Mouse (Mus musculus) stomach, embryonic 16.5 days (tissue): ENCODE data around the gene 4933430I17Rik. TPM values are rescaled to one million over a fixed set of nuclear protein-coding genes. Genes with fewer than 3 reads are reported as not detected.

Experiments used
- ATAC-seq: fragments of 200-750 bp; cut with Nextera tagmentation; 2 replicates; pipeline ENCODE4 v1.8.0; 2017; ENCODE audit warnings: moderate number of reproducible peaks, moderate TSS enrichment; ENCODE audit not compliant: insufficient read depth, low FRiP score
- H3K27ac ChIP-seq: fragments of 300-500 bp; sonication (generic); 2 replicates; pipeline ENCODE4 v1.5.1; 2014; ENCODE audit warnings: low read length
- H3K27me3 ChIP-seq: fragments of 300-500 bp; sonication (generic); 2 replicates; pipeline ENCODE4 v1.6.1; 2014; ENCODE audit warnings: low read length, control low read depth, mixed read lengths; ENCODE audit not compliant: control insufficient read depth, insufficient read depth
- H3K36me3 ChIP-seq: fragments of 300-500 bp; sonication (generic); 2 replicates; pipeline ENCODE4 v1.6.1; 2014; ENCODE audit warnings: low read length; ENCODE audit not compliant: control insufficient read depth, insufficient read depth
- H3K4me1 ChIP-seq: fragments of 300-500 bp; sonication (generic); 2 replicates; pipeline ENCODE4 v1.6.1; 2014; ENCODE audit warnings: low read length, control low read depth, mixed read lengths; ENCODE audit not compliant: control insufficient read depth, insufficient read depth
- H3K4me2 ChIP-seq: fragments of 300-500 bp; sonication (generic); 2 replicates; pipeline ENCODE4 v1.6.1; 2014; ENCODE audit warnings: low read depth, low read length, mixed read lengths
- H3K4me3 ChIP-seq: fragments of 300-500 bp; sonication (generic); replicated peaks from 2 replicates; pipeline ENCODE4 v1.5.1; 2014; ENCODE audit warnings: mild to moderate bottlenecking, low read length
- H3K9ac ChIP-seq: fragments of 300-500 bp; sonication (generic); 2 replicates; pipeline ENCODE4 v1.6.1; 2014; ENCODE audit warnings: low read length
- H3K9me3 ChIP-seq: fragments of 300-500 bp; sonication (generic); replicated peaks from 2 replicates; pipeline ENCODE4 v1.6.1; 2016; ENCODE audit warnings: low read length, control low read depth; ENCODE audit not compliant: control insufficient read depth
- WGBS: fragments of 180-500 bp; shearing (Covaris S2); extraction: QIAGEN DNeasy Blood & Tissue Kit; methylation state at CpG from one replicate; pipeline ENCODE4 v1.1.7; 2014; 5-methylcytosine and 5-hydroxymethylcytosine counted together
- polyA plus RNA-seq: library from polyadenylated mRNA; unstranded; fragments of >200 nt; fragmentation: Nextera tagmentation; extraction: Ambion mirVana; gene quantifications from 2 replicates; pipeline ENCODE4 v1.2.1, GENCODE M21; 2015

The 4933430I17Rik gene
- polyA plus RNA-seq, 1 experiment from 2014 or later: 0.31 TPM

DNA sequence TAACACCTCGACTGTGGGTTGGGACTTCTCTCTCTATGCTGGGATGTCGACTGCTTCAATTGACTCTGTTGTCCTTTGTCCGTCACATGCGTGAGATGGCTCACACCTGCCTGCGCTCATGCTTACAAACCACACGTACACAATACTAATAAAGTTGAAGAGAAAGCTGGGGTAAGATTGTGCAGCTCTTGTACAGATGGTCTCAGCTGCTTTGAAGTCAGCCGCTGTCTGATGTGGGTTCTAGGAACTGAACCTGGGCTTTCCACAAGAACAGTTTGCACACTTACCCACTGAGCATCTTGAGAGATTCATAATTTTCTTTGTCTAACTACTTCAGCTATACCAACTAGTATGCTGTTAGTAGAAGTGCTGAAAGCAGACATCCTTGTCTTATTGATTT is 26.8 kb downstream of the 4933430I17Rik start:
- Histone ChIP-seq H3K9ac (no peak overlapping the region), H3K27me3 (no peaks in the 10 kb centered on the region), H3K4me1 (no peaks in the 10 kb centered on the region), H3K4me3 (no peak overlapping the region), H3K27ac (no peak overlapping the region), H3K4me2 (no peak overlapping the region), H3K9me3 (no peaks in the 10 kb centered on the region), H3K36me3 (no peaks in the 10 kb centered on the region)
- no peak for ATAC-seq
- 71% methylated on average over 7 of the region's 7 CpGs for WGBS

- H3K27me3 ChIP-seq: no peaks in the 10 kb centered on the region
- no peak for ATAC-seq
- H3K4me3 ChIP-seq: no peak overlapping the region
- no peak overlapping the region for H3K4me2 ChIP-seq
- WGBS: 49% methylated on average over 3 of the region's 3 CpGs
- no peaks in the 10 kb centered on the region for H3K36me3 ChIP-seq
- no peaks in the 10 kb centered on the region for H3K4me1 ChIP-seq
- no peak overlapping the region for H3K27ac ChIP-seq
- no peak overlapping the region for H3K9ac ChIP-seq
- H3K9me3 ChIP-seq: no peaks in the 10 kb centered on the region
Measured at GRCm38 (mm10) chr4:62557436-62557835, 32.3 kb downstream of the 4933430I17Rik start.

DNA sequence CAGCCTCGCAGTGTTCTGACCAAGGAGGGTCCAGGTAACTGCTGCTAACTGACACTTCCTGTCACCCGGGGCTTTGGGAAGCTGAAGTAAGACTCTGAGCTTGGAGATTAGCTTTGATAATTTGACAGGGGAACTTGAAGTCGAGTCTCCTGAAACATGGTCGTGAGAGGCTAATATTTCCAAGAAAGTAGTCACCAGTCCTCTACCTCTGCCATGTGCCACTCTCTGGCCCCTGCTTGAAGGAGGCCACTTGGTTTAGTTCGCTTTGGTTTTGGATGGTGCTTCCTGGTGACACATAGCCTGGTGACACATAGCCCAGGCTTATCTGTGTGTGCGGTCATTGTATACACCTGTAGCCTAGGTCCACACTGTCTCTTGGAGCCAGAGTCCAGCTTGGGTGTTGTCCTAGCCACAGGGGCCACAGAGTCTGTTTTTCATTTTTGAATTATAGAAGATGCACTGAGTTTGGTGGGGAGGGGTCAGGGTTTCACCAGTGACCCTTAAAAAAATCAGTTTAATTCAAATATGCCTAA is 34.7 kb downstream of the 4933430I17Rik start, which contains the start of gene Rgs3:
Gene Rgs3, plus strand, starts transcription at position 51 of the 533 bp plus-strand sequence.
- ATAC-seq: no peak
- Histone ChIP-seq H3K4me3 (no peak within 1 kb of the TSS), H3K27ac (no peak within 1 kb of the TSS), H3K4me1 (no peaks in the 10 kb centered on the region), H3K9ac (no peak within 1 kb of the TSS), H3K36me3 (no peaks in the 10 kb centered on the region), H3K4me2 (no peak within 1 kb of the TSS), H3K9me3 (no peaks in the 10 kb centered on the region), H3K27me3 (no peaks in the 10 kb centered on the region)
- WGBS: 49% methylated on average over 6 of the region's 6 CpGs

- peak; percentile 51; the same call in 1 of the 2 replicates for ATAC-seq
- Histone ChIP-seq H3K9me3 (no peaks in the 10 kb centered on the region), H3K9ac (no peak overlapping the region), H3K27me3 (no peaks in the 10 kb centered on the region), H3K4me1 (no peaks in the 10 kb centered on the region), H3K4me2 (no peak overlapping the region), H3K27ac (no peak overlapping the region), H3K36me3 (no peaks in the 10 kb centered on the region), H3K4me3 (no peak overlapping the region)
- 23% methylated on average over 4 of the region's 4 CpGs for WGBS
Measured at GRCm38 (mm10) chr4:62560963-62561629, 35.9 kb downstream of the 4933430I17Rik start.

DNA sequence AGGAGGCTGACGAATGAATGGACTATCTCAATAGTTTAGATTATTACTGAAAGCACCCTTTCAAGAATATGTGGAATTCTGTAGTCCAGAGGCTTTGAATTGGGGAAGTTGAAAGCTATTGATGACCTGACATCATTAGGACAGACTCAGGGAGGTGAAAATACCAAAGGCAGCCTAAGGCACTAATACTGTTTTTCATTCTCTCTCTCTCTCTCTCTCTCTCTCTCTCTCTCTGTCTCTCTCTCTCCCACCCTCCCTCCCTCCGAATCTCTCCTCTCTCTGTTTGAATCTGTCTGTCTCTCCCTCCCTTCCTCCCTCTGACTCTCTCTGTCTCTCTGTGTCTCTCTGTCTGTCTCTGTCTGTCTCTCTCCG is 36.4 kb downstream of the 4933430I17Rik start:
- Histone ChIP-seq H3K9ac (no peak overlapping the region), H3K27me3 (no peaks in the 10 kb centered on the region), H3K4me3 (no peak overlapping the region), H3K27ac (no peak overlapping the region), H3K9me3 (no peaks in the 10 kb centered on the region), H3K4me1 (no peaks in the 10 kb centered on the region), H3K36me3 (no peaks in the 10 kb centered on the region), H3K4me2 (no peak overlapping the region)
- 54% methylated on average over 3 of the region's 3 CpGs for WGBS
- no peak for ATAC-seq

DNA sequence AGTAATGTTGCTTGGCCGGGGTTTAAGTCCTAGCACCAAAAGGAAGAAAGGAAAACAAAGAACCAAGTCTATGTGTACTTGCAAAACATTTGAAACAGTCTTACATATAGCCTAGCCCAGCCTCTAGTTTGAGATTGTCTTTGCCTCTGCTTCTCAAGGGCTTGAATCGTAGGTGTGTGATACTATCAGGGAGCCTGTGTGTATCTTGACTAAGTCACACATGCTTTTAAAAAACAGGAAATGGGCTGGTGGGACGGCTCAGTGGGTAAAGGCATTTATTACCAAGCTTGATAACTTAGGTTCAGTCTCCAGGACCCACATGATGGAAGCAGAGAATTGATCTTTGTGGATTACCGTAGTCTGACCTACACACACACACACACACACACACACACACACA is 36.8 kb downstream of the 4933430I17Rik start:
- 60% methylated on average over 4 of the region's 4 CpGs for WGBS
- Histone ChIP-seq H3K27me3 (no peaks in the 10 kb centered on the region), H3K27ac (no peak overlapping the region), H3K4me2 (no peak overlapping the region), H3K4me3 (no peak overlapping the region), H3K4me1 (no peaks in the 10 kb centered on the region), H3K36me3 (no peaks in the 10 kb centered on the region), H3K9me3 (no peaks in the 10 kb centered on the region), H3K9ac (no peak overlapping the region)
- ATAC-seq: no peak

- WGBS: 48% methylated on average over 4 of the region's 4 CpGs
- peak; percentile 54; the same call in 1 of the 2 replicates for ATAC-seq
- Histone ChIP-seq H3K36me3 (no peaks in the 10 kb centered on the region), H3K4me2 (no peak overlapping the region), H3K27ac (no peak overlapping the region), H3K9ac (peak overlapping the region; percentile 23; the same call in 1 of the 2 replicates), H3K27me3 (no peaks in the 10 kb centered on the region), H3K4me1 (0 out of 2 replicates have a peak, but pooled peaks cover 3% of the 10 kb centered on the region), H3K9me3 (no peaks in the 10 kb centered on the region), H3K4me3 (no peak overlapping the region)
Measured at GRCm38 (mm10) chr4:62566530-62566929, 41.4 kb downstream of the 4933430I17Rik start.

GRCm38 (mm10) chr4:62567696-62568095 is 42.5 kb downstream of the 4933430I17Rik start:
- no peak overlapping the region for H3K4me3 ChIP-seq
- H3K27ac ChIP-seq: no peak overlapping the region
- 82% methylated on average over 6 of the region's 6 CpGs for WGBS
- ATAC-seq: no peak
- no peaks in the 10 kb centered on the region for H3K27me3 ChIP-seq
- no peak overlapping the region for H3K9ac ChIP-seq
- H3K4me2 ChIP-seq: no peak overlapping the region
- no peaks in the 10 kb centered on the region for H3K36me3 ChIP-seq
- 0 out of 2 replicates have a peak, but pooled peaks cover 3% of the 10 kb centered on the region for H3K4me1 ChIP-seq
- H3K9me3 ChIP-seq: no peaks in the 10 kb centered on the region

- no peaks in the 10 kb centered on the region for H3K27me3 ChIP-seq
- no peak overlapping the region for H3K27ac ChIP-seq
- H3K9ac ChIP-seq: no peak overlapping the region
- ATAC-seq: no peak
- 0 out of 2 replicates have a peak, but pooled peaks cover 3% of the 10 kb centered on the region for H3K4me1 ChIP-seq
- WGBS: 81% methylated on average over 1 of the region's 1 CpGs
- H3K4me2 ChIP-seq: no peak overlapping the region
- no peak overlapping the region for H3K4me3 ChIP-seq
- H3K9me3 ChIP-seq: no peaks in the 10 kb centered on the region
- H3K36me3 ChIP-seq: no peaks in the 10 kb centered on the region
Measured at GRCm38 (mm10) chr4:62568359-62568758, 43.2 kb downstream of the 4933430I17Rik start.
